Mouse (Mus musculus): ENCODE data around the gene Erc2.

- TF ChIP-seq POLR2A (IDR thresholded peaks at IDR 0.05; ENCODE audit: extremely low read depth, insufficient read depth, low read length) = no peak
- no peak for TF ChIP-seq CTCF (IDR thresholded peaks at IDR 0.05; ENCODE audit: low read depth, low read length)
Measured at GRCm38 (mm10) chr14:28283319-28284095, 661.3 kb downstream of the Erc2 start.
